In the genomic region with DNA sequence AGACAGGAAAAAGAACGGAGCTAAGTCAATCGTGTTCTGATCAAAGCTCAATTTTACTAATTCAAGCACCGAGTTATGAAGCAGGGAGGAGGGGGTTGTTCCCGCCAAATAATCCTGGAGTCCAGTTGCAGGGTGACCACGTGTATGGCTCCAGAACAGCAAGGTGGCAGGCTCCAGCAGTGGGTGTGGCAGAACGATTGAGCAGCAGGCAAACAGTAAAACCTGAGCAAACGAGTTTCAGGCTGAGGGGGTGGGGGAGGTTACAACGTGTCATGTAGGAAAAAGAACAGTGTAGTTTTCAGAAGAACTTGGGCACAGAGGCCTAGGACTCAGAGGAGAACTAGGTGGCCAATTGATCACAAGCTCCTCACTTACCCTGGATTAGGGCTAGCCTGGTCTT, we compare ENCODE assay signal across 16 mouse cellular contexts. TPM values are rescaled to one million over a fixed set of nuclear protein-coding genes. Genes with fewer than 3 reads are reported as not detected.
DNase-seq lines count a peak whose midpoint lies in the region; ATAC-seq and TF ChIP-seq lines count a peak whose summit lies in the region.
"Not testable (repeated sequence)": the region's sequence is repeated elsewhere in the genome, so short reads cannot be mapped to it uniquely, and the experiment has no call there.
"Had no signal": no experiment of that assay in that cellular context is flagged by ENCODE, and none has a peak within 500 bp of the region (broad histone marks: within the 10 kb centered on the region; RNA-seq: fewer than 3 reads in every experiment).

No protein-coding gene starts in this region.

- WGBS in intestine, embryonic 16.5 days: 54% methylated on average over 8 of the region's 8 CpGs
- 43% methylated on average over 8 of the region's 8 CpGs for WGBS in kidney, adult 2 months
- 39% methylated on average over 8 of the region's 8 CpGs for WGBS in kidney, postnatal 0 days
- 52% methylated on average over 8 of the region's 8 CpGs for WGBS in lung, embryonic 14.5 days
- 56% methylated on average over 8 of the region's 8 CpGs for WGBS in stomach, embryonic 16.5 days

- H3K4me2 ChIP-seq in intestine, embryonic 16.5 days (ENCODE audit: low read depth, low read length); kidney, postnatal 0 days (ENCODE audit: low read length); lung, embryonic 14.5 days; stomach, embryonic 16.5 days (ENCODE audit: low read depth, low read length): not testable (repeated sequence)

- H3K27ac ChIP-seq in intestine, embryonic 16.5 days (ENCODE audit: low read length); kidney, postnatal 0 days; lung, embryonic 14.5 days (ENCODE audit: low read depth); stomach, embryonic 16.5 days (ENCODE audit: low read length): not testable (repeated sequence)
- H3K27ac ChIP-seq in kidney, adult 2 months (ENCODE audit: insufficient read depth, low read depth, low read length): peak overlapping the region; percentile 59; the same call in 1 of the 2 replicates

- TF ChIP-seq CTCF in kidney, adult 2 months (conservative IDR thresholded peaks at IDR 0.05; ENCODE audit: insufficient read depth, insufficient read length, low read depth, low read length); lung, embryonic 14.5 days (IDR thresholded peaks at IDR 0.05; ENCODE audit: low read depth): not testable (repeated sequence)
- peak; percentile 5; the same call in 1 of the 2 replicates for TF ChIP-seq CTCF in kidney, postnatal 0 days (IDR thresholded peaks at IDR 0.05; ENCODE audit: low read depth)

- not testable (repeated sequence) for H3K4me1 ChIP-seq in intestine, embryonic 16.5 days (ENCODE audit: control insufficient read depth, insufficient read depth, low read length); kidney, adult 2 months (ENCODE audit: control insufficient read depth, insufficient read depth, low read length); kidney, postnatal 0 days (replicated peaks; ENCODE audit: insufficient read depth, low read length); lung, embryonic 14.5 days (ENCODE audit: insufficient read depth); stomach, embryonic 16.5 days (ENCODE audit: control insufficient read depth, insufficient read depth, low read length)

- not testable (repeated sequence) for H3K27me3 ChIP-seq in intestine, embryonic 16.5 days (replicated peaks; ENCODE audit: control insufficient read depth, insufficient read depth, low read length); kidney, adult 2 months (replicated peaks; ENCODE audit: control insufficient read depth, insufficient read depth, low read length); kidney, postnatal 0 days (ENCODE audit: insufficient read depth, low read length); lung, embryonic 14.5 days (ENCODE audit: insufficient read depth, low read length); stomach, embryonic 16.5 days (ENCODE audit: control insufficient read depth, insufficient read depth, low read length)

- not testable (repeated sequence) for TF ChIP-seq POLR2A in kidney, adult 2 months (IDR thresholded peaks at IDR 0.05; ENCODE audit: low read depth, low read length)

- not testable (repeated sequence) for H3K9ac ChIP-seq in intestine, embryonic 16.5 days (ENCODE audit: low read depth, low read length); kidney, postnatal 0 days (ENCODE audit: low read depth, low read length); lung, embryonic 14.5 days; stomach, embryonic 16.5 days (ENCODE audit: low read length)

- H3K36me3 ChIP-seq in intestine, embryonic 16.5 days (ENCODE audit: control insufficient read depth, insufficient read depth, low read length); kidney, adult 2 months (ENCODE audit: control insufficient read depth, insufficient read depth, low read length); kidney, postnatal 0 days (ENCODE audit: insufficient read depth, low read length); lung, embryonic 14.5 days (ENCODE audit: insufficient read depth); stomach, embryonic 16.5 days (ENCODE audit: control insufficient read depth, insufficient read depth, low read length): not testable (repeated sequence)

- H3K9me3 ChIP-seq in intestine, embryonic 16.5 days (ENCODE audit: control insufficient read depth, low read length); kidney, postnatal 0 days (replicated peaks; ENCODE audit: low read length); lung, embryonic 14.5 days (ENCODE audit: low read depth, low read length); stomach, embryonic 16.5 days (replicated peaks; ENCODE audit: control insufficient read depth, low read length): not testable (repeated sequence)

- not testable (repeated sequence) for H3K4me3 ChIP-seq in intestine, embryonic 16.5 days (ENCODE audit: low read length); kidney, adult 2 months (ENCODE audit: insufficient read depth, low read depth, low read length); kidney, postnatal 0 days (replicated peaks; ENCODE audit: low read depth, low read length); lung, embryonic 14.5 days (ENCODE audit: low read depth, low read length); stomach, embryonic 16.5 days (replicated peaks; ENCODE audit: low read length)

- ATAC-seq in intestine, embryonic 16.5 days: peak; percentile 50; the same call in 1 of the 2 replicates
- ATAC-seq in kidney, postnatal 0 days (replicated peaks; ENCODE audit: low FRiP score, low read depth); lung, embryonic 14.5 days (ENCODE audit: insufficient read depth): not testable (repeated sequence)
- ATAC-seq in stomach, embryonic 16.5 days (ENCODE audit: insufficient read depth, low FRiP score): peak; percentile 62; the same call in 1 of the 2 replicates

- DNase-seq in ES-CJ7 (ENCODE audit: low read depth, low spot score): peak; percentile 7
- DNase-seq in heart, adult 11 months: peak; percentile 63
- DNase-seq in kidney, adult 2 months: peak; percentile 22
- DNase-seq in kidney, postnatal 0 days (ENCODE audit: low spot score): not testable (repeated sequence)
- peak; percentile 16 to 37 for DNase-seq in kidney, postnatal 36 days
- DNase-seq in lung, embryonic 14.5 days: peak; percentile 1

RNA-seq across cellular contexts. Expression of gene Klk1b24, which starts 1.5 kb away (rescaled TPM):
- not detected in 2 replicates for polyA plus RNA-seq in intestine, embryonic 16.5 days (2015; fragmentation: Nextera tagmentation; extraction: Ambion mirVana)
- polyA plus RNA-seq in kidney, adult 2 months (2012; rRNA removed): 2.0 and 2.1 TPM in 2 replicates
- 0.17 and 0.74 TPM in 2 replicates for polyA plus RNA-seq in kidney, postnatal 0 days (2015; fragmentation: Nextera tagmentation; extraction: Ambion mirVana)
- not detected in 2 replicates for polyA plus RNA-seq in lung, embryonic 14.5 days (2014; fragmentation: Nextera tagmentation; extraction: Ambion mirVana)
- polyA plus RNA-seq in stomach, embryonic 16.5 days (2015; fragmentation: Nextera tagmentation; extraction: Ambion mirVana): 0.41 TPM in 1 of 2 replicates, not detected in the other
- polyA plus RNA-seq: adrenal gland, adult 2 months; brain, embryonic 14.5 days; CD4-positive, CD25-positive, alpha-beta regulatory T cell, adult 4 months; embryonic facial prominence, embryonic 12.5 days; embryonic facial prominence, embryonic 14.5 days; forebrain, embryonic 11.5 days; forebrain, embryonic 13.5 days; forebrain, embryonic 15.5 days had no signal

RNA-seq across cellular contexts. Expression of gene Klk1b3, which starts 11.5 kb away (rescaled TPM):
- polyA plus RNA-seq in intestine, embryonic 16.5 days (2015; fragmentation: Nextera tagmentation; extraction: Ambion mirVana): 0.21 and 0.55 TPM in 2 replicates
- polyA plus RNA-seq in kidney, adult 2 months (2012; rRNA removed): 2.6 and 3.3 TPM in 2 replicates
- polyA plus RNA-seq in kidney, postnatal 0 days (2015; fragmentation: Nextera tagmentation; extraction: Ambion mirVana): 0.36 and 0.47 TPM in 2 replicates
- polyA plus RNA-seq in lung, embryonic 14.5 days (2014; fragmentation: Nextera tagmentation; extraction: Ambion mirVana): not detected in 2 replicates
- polyA plus RNA-seq in stomach, embryonic 16.5 days (2015; fragmentation: Nextera tagmentation; extraction: Ambion mirVana): 0.61 TPM in 2 replicates
- polyA plus RNA-seq: adrenal gland, adult 2 months; brain, embryonic 14.5 days; CD4-positive, CD25-positive, alpha-beta regulatory T cell, adult 4 months; embryonic facial prominence, embryonic 12.5 days; embryonic facial prominence, embryonic 14.5 days; forebrain, embryonic 11.5 days; forebrain, embryonic 13.5 days; forebrain, embryonic 15.5 days had no signal

RNA-seq across cellular contexts. Expression of gene Klk1b4, which starts 20.7 kb away (rescaled TPM):
- 0.16 and 0.37 TPM in 2 replicates for polyA plus RNA-seq in intestine, embryonic 16.5 days (2015; fragmentation: Nextera tagmentation; extraction: Ambion mirVana)
- 0.53 and 0.91 TPM in 2 replicates for polyA plus RNA-seq in kidney, adult 2 months (2012; rRNA removed)
- 0.18 and 0.23 TPM in 2 replicates for polyA plus RNA-seq in kidney, postnatal 0 days (2015; fragmentation: Nextera tagmentation; extraction: Ambion mirVana)
- not detected in 2 replicates for polyA plus RNA-seq in lung, embryonic 14.5 days (2014; fragmentation: Nextera tagmentation; extraction: Ambion mirVana)
- 0.72 and 0.90 TPM in 2 replicates for polyA plus RNA-seq in stomach, embryonic 16.5 days (2015; fragmentation: Nextera tagmentation; extraction: Ambion mirVana)
- polyA plus RNA-seq: adrenal gland, adult 2 months; brain, embryonic 14.5 days; CD4-positive, CD25-positive, alpha-beta regulatory T cell, adult 4 months; embryonic facial prominence, embryonic 12.5 days; embryonic facial prominence, embryonic 14.5 days; forebrain, embryonic 11.5 days; forebrain, embryonic 13.5 days; forebrain, embryonic 15.5 days had no signal

RNA-seq across cellular contexts. Expression of gene Klk1b5, which starts 29.2 kb away (rescaled TPM):
- polyA plus RNA-seq in intestine, embryonic 16.5 days (2015; fragmentation: Nextera tagmentation; extraction: Ambion mirVana): 0.10 and 0.16 TPM in 2 replicates
- polyA plus RNA-seq in kidney, adult 2 months (2012; rRNA removed): 6.8 and 7.0 TPM in 2 replicates
- polyA plus RNA-seq in kidney, postnatal 0 days (2015; fragmentation: Nextera tagmentation; extraction: Ambion mirVana): 0.33 and 0.71 TPM in 2 replicates
- polyA plus RNA-seq in lung, embryonic 14.5 days (2014; fragmentation: Nextera tagmentation; extraction: Ambion mirVana): not detected in 2 replicates
- polyA plus RNA-seq in stomach, embryonic 16.5 days (2015; fragmentation: Nextera tagmentation; extraction: Ambion mirVana): 0.22 and 0.25 TPM in 2 replicates
- polyA plus RNA-seq: adrenal gland, adult 2 months; brain, embryonic 14.5 days; CD4-positive, CD25-positive, alpha-beta regulatory T cell, adult 4 months; embryonic facial prominence, embryonic 12.5 days; embryonic facial prominence, embryonic 14.5 days; forebrain, embryonic 11.5 days; forebrain, embryonic 13.5 days; forebrain, embryonic 15.5 days had no signal

RNA-seq across cellular contexts. Expression of gene Klk1, which starts 38.6 kb away (rescaled TPM):
- 44.2 and 51.8 TPM in 2 replicates for polyA plus RNA-seq in intestine, embryonic 16.5 days (2015; fragmentation: Nextera tagmentation; extraction: Ambion mirVana)
- 4,551 and 6,375 TPM in 2 replicates for polyA plus RNA-seq in kidney, adult 2 months (2012; rRNA removed)
- polyA plus RNA-seq in kidney, postnatal 0 days (2015; fragmentation: Nextera tagmentation; extraction: Ambion mirVana): 83.3 and 125 TPM in 2 replicates
- 0.20 and 0.26 TPM in 2 replicates for polyA plus RNA-seq in lung, embryonic 14.5 days (2014; fragmentation: Nextera tagmentation; extraction: Ambion mirVana)
- 30.6 and 59.7 TPM in 2 replicates for polyA plus RNA-seq in stomach, embryonic 16.5 days (2015; fragmentation: Nextera tagmentation; extraction: Ambion mirVana)
- polyA plus RNA-seq: brain, embryonic 14.5 days; embryonic facial prominence, embryonic 12.5 days; embryonic facial prominence, embryonic 14.5 days; forebrain, embryonic 11.5 days; forebrain, embryonic 13.5 days; forebrain, embryonic 15.5 days had no signal
